Mouse (Mus musculus): ENCODE results near the gene Serp2. TPM values are rescaled to one million over a fixed set of nuclear protein-coding genes. Genes with fewer than 3 reads are reported as not detected.

The Serp2 gene
- polyA plus RNA-seq, 1 experiment from 2014 or later: 12.7 TPM

- H3K27ac ChIP-seq (ENCODE audit: low read length): peak overlapping the region; percentile 72; the same call in 1 of the 2 replicates
- peak; percentile 29; the same call in 1 of the 2 replicates for ATAC-seq (ENCODE audit: insufficient number of reproducible peaks, insufficient read depth, low FRiP score, low read depth)
- no peaks in the 10 kb centered on the region for H3K27me3 ChIP-seq (ENCODE audit: control insufficient read depth, insufficient read depth, low read length)
- no peaks in the 10 kb centered on the region for H3K9me3 ChIP-seq (ENCODE audit: control insufficient read depth, low read depth, low read length)
- no peak overlapping the region for H3K4me2 ChIP-seq (replicated peaks; ENCODE audit: low read depth, low read length)
- WGBS: 56% methylated on average over 9 of the region's 9 CpGs
- H3K9ac ChIP-seq (replicated peaks; ENCODE audit: low read depth, low read length): no peak overlapping the region
- H3K36me3 ChIP-seq (ENCODE audit: control insufficient read depth, insufficient read depth, low read length): no peaks in the 10 kb centered on the region
- H3K4me1 ChIP-seq (ENCODE audit: control insufficient read depth, insufficient read depth, low read length): peaks cover 40% of the 10 kb centered on the region
- H3K4me3 ChIP-seq (ENCODE audit: low read depth, low read length): no peak overlapping the region
Measured at GRCm38 (mm10) chr14:76595048-76595859, 38.6 kb upstream of the Serp2 start.

DNA sequence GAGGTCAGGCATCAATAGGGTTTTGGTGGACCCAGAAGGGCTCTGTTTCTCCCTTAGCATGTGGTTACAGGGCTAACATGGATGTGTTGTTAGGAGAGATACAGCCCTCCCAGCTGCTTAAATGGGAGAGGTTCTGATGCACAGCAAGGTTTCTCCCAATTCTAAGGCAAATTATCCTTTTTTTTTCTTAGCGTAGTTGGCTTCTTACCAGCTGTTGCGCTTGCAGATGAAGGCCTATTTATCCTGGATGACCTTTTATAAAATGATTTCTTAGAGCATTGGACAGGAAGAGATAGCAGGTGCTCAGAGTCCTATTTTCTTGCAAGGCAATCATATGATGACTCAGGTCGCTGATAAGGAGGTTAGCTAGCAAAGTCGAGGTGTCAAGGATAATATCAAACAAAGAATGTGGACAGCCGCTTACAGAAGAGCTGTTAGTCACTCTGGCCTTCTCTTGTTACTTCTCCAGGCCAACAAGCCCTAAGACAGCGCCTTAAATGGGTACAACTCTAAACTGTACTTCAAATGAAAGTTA lies 37.7 kb upstream of the Serp2 start:
- Histone ChIP-seq H3K27ac (ENCODE audit: low read length) (no peak overlapping the region; the same call in 1 of the 2 replicates), H3K4me3 (ENCODE audit: low read depth, low read length) (no peak overlapping the region), H3K4me2 (replicated peaks; ENCODE audit: low read depth, low read length) (no peak overlapping the region), H3K9me3 (ENCODE audit: control insufficient read depth, low read depth, low read length) (no peaks in the 10 kb centered on the region), H3K9ac (replicated peaks; ENCODE audit: low read depth, low read length) (no peak overlapping the region), H3K27me3 (ENCODE audit: control insufficient read depth, insufficient read depth, low read length) (no peaks in the 10 kb centered on the region), H3K36me3 (ENCODE audit: control insufficient read depth, insufficient read depth, low read length) (no peaks in the 10 kb centered on the region), H3K4me1 (ENCODE audit: control insufficient read depth, insufficient read depth, low read length) (peaks cover 38% of the 10 kb centered on the region)
- 60% methylated on average over 6 of the region's 6 CpGs for WGBS
- no peak for ATAC-seq (ENCODE audit: insufficient number of reproducible peaks, insufficient read depth, low FRiP score, low read depth)

- H3K4me3 ChIP-seq (ENCODE audit: low read depth, low read length): no peak overlapping the region
- no peak overlapping the region for H3K27ac ChIP-seq (ENCODE audit: low read length)
- H3K4me2 ChIP-seq (replicated peaks; ENCODE audit: low read depth, low read length): no peak overlapping the region
- no peaks in the 10 kb centered on the region for H3K9me3 ChIP-seq (ENCODE audit: control insufficient read depth, low read depth, low read length)
- WGBS: 91% methylated on average over 15 of the region's 15 CpGs
- ATAC-seq (ENCODE audit: insufficient number of reproducible peaks, insufficient read depth, low FRiP score, low read depth): no peak
- H3K4me1 ChIP-seq (ENCODE audit: control insufficient read depth, insufficient read depth, low read length): peaks cover 37% of the 10 kb centered on the region
- H3K9ac ChIP-seq (replicated peaks; ENCODE audit: low read depth, low read length): no peak overlapping the region
- H3K36me3 ChIP-seq (ENCODE audit: control insufficient read depth, insufficient read depth, low read length): no peaks in the 10 kb centered on the region
- H3K27me3 ChIP-seq (ENCODE audit: control insufficient read depth, insufficient read depth, low read length): no peaks in the 10 kb centered on the region
Measured at GRCm38 (mm10) chr14:76593630-76594193, 37.0 kb upstream of the Serp2 start.

DNA sequence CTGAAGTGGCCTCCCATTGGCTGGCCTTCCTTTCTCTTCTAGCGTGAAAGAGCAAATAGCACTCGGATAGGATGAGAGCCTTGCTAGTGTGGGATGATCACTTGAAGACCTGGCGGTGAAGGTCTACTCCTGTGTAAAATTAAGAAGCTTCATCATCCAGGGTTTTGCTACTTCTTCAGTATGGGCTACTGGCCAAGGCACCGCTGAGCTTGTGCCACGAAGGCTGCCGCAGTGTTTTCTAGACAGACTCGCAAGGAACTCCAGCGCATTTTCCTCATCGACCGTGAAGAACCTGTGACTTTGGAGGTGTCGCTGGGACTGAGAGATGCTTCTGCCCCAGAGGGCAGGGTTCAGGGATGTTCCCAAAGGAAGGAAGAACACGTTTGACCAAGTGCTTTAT lies 36.0 kb upstream of the Serp2 start:
- H3K4me2 ChIP-seq (replicated peaks; ENCODE audit: low read depth, low read length): no peak overlapping the region
- no peak overlapping the region for H3K9ac ChIP-seq (replicated peaks; ENCODE audit: low read depth, low read length)
- H3K4me3 ChIP-seq (ENCODE audit: low read depth, low read length): no peak overlapping the region
- H3K36me3 ChIP-seq (ENCODE audit: control insufficient read depth, insufficient read depth, low read length): no peaks in the 10 kb centered on the region
- H3K4me1 ChIP-seq (ENCODE audit: control insufficient read depth, insufficient read depth, low read length): peaks cover 30% of the 10 kb centered on the region
- WGBS: 91% methylated on average over 12 of the region's 12 CpGs
- no peaks in the 10 kb centered on the region for H3K9me3 ChIP-seq (ENCODE audit: control insufficient read depth, low read depth, low read length)
- H3K27me3 ChIP-seq (ENCODE audit: control insufficient read depth, insufficient read depth, low read length): no peaks in the 10 kb centered on the region
- no peak overlapping the region for H3K27ac ChIP-seq (ENCODE audit: low read length)
- ATAC-seq (ENCODE audit: insufficient number of reproducible peaks, insufficient read depth, low FRiP score, low read depth): no peak

DNA sequence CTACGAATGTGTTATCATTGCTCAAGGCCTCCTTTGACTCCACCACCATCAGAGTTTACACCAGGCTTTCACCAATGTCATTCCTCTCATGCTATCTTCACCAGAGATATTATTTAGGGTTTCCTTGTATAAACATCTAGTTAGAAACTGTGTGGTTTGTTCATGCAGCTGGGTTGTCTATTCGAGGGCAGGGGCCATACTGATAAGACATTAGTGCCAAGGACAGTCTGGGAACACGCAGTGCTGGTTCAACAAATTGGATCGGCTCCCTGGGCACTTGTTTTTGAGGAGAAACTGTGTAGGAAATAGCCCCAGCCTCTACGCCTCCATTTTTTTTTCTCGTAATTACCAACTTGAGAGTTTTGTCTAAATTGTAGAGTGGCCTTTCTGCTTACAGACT lies 35.4 kb upstream of the Serp2 start:
- no peak overlapping the region for H3K4me3 ChIP-seq (ENCODE audit: low read depth, low read length)
- ATAC-seq (ENCODE audit: insufficient number of reproducible peaks, insufficient read depth, low FRiP score, low read depth): no peak
- no peak overlapping the region for H3K4me2 ChIP-seq (replicated peaks; ENCODE audit: low read depth, low read length)
- no peaks in the 10 kb centered on the region for H3K36me3 ChIP-seq (ENCODE audit: control insufficient read depth, insufficient read depth, low read length)
- H3K27me3 ChIP-seq (ENCODE audit: control insufficient read depth, insufficient read depth, low read length): no peaks in the 10 kb centered on the region
- 71% methylated on average over 6 of the region's 6 CpGs for WGBS
- H3K4me1 ChIP-seq (ENCODE audit: control insufficient read depth, insufficient read depth, low read length): peaks cover 24% of the 10 kb centered on the region
- H3K9ac ChIP-seq (replicated peaks; ENCODE audit: low read depth, low read length): no peak overlapping the region
- no peak overlapping the region for H3K27ac ChIP-seq (ENCODE audit: low read length)
- no peaks in the 10 kb centered on the region for H3K9me3 ChIP-seq (ENCODE audit: control insufficient read depth, low read depth, low read length)

DNA sequence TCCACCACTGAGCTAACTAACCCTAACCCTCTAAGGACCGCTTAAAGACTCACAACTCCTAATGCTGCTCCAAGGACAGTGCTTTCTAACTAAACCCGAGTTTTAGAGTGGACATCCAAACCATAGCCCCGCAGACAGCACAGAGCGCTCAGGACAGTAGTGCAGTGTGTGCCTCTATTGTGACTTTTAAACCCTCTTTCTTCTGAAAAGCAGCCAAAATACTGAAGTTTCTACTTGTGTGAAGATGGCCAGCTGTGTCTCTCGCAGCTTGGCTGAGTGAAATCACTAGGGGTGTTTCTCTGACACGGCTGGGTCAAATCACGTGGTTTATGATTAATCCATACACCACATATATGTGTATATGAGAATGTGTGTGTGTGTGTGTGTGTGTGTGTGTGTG lies 33.4 kb upstream of the Serp2 start:
- Histone ChIP-seq H3K4me1 (ENCODE audit: control insufficient read depth, insufficient read depth, low read length) (peaks cover 13% of the 10 kb centered on the region), H3K36me3 (ENCODE audit: control insufficient read depth, insufficient read depth, low read length) (no peaks in the 10 kb centered on the region), H3K4me3 (ENCODE audit: low read depth, low read length) (no peak overlapping the region), H3K27me3 (ENCODE audit: control insufficient read depth, insufficient read depth, low read length) (no peaks in the 10 kb centered on the region), H3K4me2 (replicated peaks; ENCODE audit: low read depth, low read length) (no peak overlapping the region), H3K27ac (ENCODE audit: low read length) (peak overlapping the region; percentile 17; the same call in 1 of the 2 replicates), H3K9me3 (ENCODE audit: control insufficient read depth, low read depth, low read length) (no peaks in the 10 kb centered on the region), H3K9ac (replicated peaks; ENCODE audit: low read depth, low read length) (no peak overlapping the region)
- 62% methylated on average over 7 of the region's 7 CpGs for WGBS
- ATAC-seq (ENCODE audit: insufficient number of reproducible peaks, insufficient read depth, low FRiP score, low read depth): peak; percentile 34; the same call in 1 of the 2 replicates

DNA sequence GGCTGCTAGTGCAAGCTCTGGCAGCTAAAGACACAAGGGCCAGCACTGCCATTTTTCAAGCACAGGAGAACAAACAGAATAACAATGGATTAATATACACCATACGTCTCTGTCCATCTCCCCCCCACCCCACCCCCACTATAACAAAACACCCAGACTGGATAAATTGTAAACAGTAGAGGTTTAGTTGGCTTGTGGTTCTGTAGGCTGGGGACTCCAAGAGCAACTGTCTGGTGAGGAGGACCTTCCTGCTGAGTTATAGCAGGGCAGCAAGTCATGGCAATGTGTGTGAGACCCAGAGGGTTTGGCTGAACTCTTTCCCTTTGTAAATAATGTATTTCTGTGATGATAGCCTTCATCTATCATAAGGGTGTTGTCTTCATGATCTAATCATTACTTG lies 33.0 kb upstream of the Serp2 start:
- peaks cover 13% of the 10 kb centered on the region for H3K4me1 ChIP-seq (ENCODE audit: control insufficient read depth, insufficient read depth, low read length)
- H3K4me3 ChIP-seq (ENCODE audit: low read depth, low read length): no peak overlapping the region
- peak overlapping the region; percentile 64; the same call in 1 of the 2 replicates for H3K27ac ChIP-seq (ENCODE audit: low read length)
- no peaks in the 10 kb centered on the region for H3K27me3 ChIP-seq (ENCODE audit: control insufficient read depth, insufficient read depth, low read length)
- H3K36me3 ChIP-seq (ENCODE audit: control insufficient read depth, insufficient read depth, low read length): no peaks in the 10 kb centered on the region
- peak; percentile 24; the same call in 1 of the 2 replicates for ATAC-seq (ENCODE audit: insufficient number of reproducible peaks, insufficient read depth, low FRiP score, low read depth)
- H3K4me2 ChIP-seq (replicated peaks; ENCODE audit: low read depth, low read length): no peak overlapping the region
- no peak overlapping the region for H3K9ac ChIP-seq (replicated peaks; ENCODE audit: low read depth, low read length)
- no peaks in the 10 kb centered on the region for H3K9me3 ChIP-seq (ENCODE audit: control insufficient read depth, low read depth, low read length)
- 31% methylated on average over 1 of the region's 1 CpGs for WGBS

GRCm38 (mm10) chr14:76585831-76586405 lies 29.2 kb upstream of the Serp2 start:
- 39% methylated on average over 13 of the region's 13 CpGs for WGBS
- no peak overlapping the region for H3K9ac ChIP-seq (replicated peaks; ENCODE audit: low read depth, low read length)
- H3K4me2 ChIP-seq (replicated peaks; ENCODE audit: low read depth, low read length): no peak overlapping the region

More at GRCm38 (mm10) chr14:76585831-76586405, 29.2 kb upstream of the Serp2 start:
- peaks cover 13% of the 10 kb centered on the region for H3K4me1 ChIP-seq (ENCODE audit: control insufficient read depth, insufficient read depth, low read length)
- no peak for ATAC-seq (ENCODE audit: insufficient number of reproducible peaks, insufficient read depth, low FRiP score, low read depth)
- no peaks in the 10 kb centered on the region for H3K27me3 ChIP-seq (ENCODE audit: control insufficient read depth, insufficient read depth, low read length)
- no peak overlapping the region for H3K27ac ChIP-seq (ENCODE audit: low read length)
- H3K9me3 ChIP-seq (ENCODE audit: control insufficient read depth, low read depth, low read length): no peaks in the 10 kb centered on the region
- no peak overlapping the region for H3K4me3 ChIP-seq (ENCODE audit: low read depth, low read length)
- no peaks in the 10 kb centered on the region for H3K36me3 ChIP-seq (ENCODE audit: control insufficient read depth, insufficient read depth, low read length)

All from stomach, embryonic 14.5 days (tissue).